Mouse (Mus musculus): ENCODE measurements around the gene Sgk1.
A peak's percentile ranks its signal among the peaks of the same experiment; 100 is the strongest.

Sgk1 gene

GRCm38 (mm10) chr10:21918750-21919145 lies 36.8 kb downstream of the Sgk1 start:
- no peak for DNase-seq

DNA sequence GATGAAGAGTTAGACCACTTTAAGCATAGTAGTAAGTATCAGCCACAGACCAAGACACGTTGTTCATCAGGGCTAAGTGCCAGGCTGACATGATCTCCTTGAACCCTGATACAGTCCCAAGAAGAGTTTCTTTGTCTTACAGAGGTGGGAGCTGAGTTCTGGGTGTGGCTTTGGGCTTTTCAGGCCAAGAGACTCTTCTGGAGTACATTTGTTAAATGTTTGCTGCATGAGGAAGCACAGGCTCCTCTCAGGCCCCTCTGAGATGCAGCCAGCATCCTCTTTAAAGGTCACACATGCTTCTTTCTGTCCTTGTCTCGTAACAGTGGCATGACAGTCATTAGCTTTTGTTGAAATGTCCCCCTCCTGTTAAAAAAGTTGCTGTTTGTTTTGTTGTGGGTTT lies 38.6 kb downstream of the Sgk1 start:
- DNase-seq, result no peak

DNA sequence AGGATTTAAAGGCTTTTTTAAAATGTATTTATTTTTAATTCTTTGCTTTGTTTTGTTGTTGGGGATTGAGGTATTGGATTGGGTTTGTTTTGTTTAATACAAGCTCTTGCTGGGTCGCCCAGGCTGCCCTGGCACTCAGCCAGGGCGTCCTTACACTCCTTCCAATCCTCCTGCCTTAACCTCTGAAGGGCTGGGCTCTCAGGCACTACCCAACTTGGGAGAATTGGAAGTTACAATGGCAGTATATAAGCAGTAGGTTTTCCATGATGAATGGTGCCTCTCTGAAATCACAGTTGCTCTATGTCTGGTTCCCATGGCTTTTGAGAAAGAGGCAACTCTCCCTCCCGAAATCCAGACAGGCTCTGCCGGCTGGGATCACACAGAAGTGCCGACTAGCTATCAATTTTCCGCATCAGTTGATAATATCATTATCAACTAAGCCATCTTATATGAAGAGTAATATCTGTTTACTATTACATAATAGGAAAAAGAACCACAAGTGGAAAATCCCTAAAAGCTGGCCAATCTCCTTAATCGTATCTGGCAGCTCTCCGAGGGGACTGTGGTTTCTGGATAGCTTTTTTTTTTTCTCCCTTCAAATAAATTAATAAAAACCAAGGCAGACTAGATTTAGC lies 40.8 kb downstream of the Sgk1 start:
- DNase-seq, result peak; percentile 25 to 46

- peak; percentile 35 to 42 for DNase-seq
Observed at GRCm38 (mm10) chr10:21923495-21923952, 41.5 kb downstream of the Sgk1 start.

- DNase-seq, result no peak
Observed at GRCm38 (mm10) chr10:21924051-21924720, 42.2 kb downstream of the Sgk1 start.

- DNase-seq, result no peak
Observed at GRCm38 (mm10) chr10:21926941-21927340, 45.0 kb downstream of the Sgk1 start.

GRCm38 (mm10) chr10:21930781-21931380 lies 48.9 kb downstream of the Sgk1 start:
- no peak for DNase-seq

- no peak for DNase-seq
Observed at GRCm38 (mm10) chr10:21932791-21933190, 50.8 kb downstream of the Sgk1 start.

- DNase-seq, result no peak
Observed at GRCm38 (mm10) chr10:21934826-21935225, 52.8 kb downstream of the Sgk1 start.

DNA sequence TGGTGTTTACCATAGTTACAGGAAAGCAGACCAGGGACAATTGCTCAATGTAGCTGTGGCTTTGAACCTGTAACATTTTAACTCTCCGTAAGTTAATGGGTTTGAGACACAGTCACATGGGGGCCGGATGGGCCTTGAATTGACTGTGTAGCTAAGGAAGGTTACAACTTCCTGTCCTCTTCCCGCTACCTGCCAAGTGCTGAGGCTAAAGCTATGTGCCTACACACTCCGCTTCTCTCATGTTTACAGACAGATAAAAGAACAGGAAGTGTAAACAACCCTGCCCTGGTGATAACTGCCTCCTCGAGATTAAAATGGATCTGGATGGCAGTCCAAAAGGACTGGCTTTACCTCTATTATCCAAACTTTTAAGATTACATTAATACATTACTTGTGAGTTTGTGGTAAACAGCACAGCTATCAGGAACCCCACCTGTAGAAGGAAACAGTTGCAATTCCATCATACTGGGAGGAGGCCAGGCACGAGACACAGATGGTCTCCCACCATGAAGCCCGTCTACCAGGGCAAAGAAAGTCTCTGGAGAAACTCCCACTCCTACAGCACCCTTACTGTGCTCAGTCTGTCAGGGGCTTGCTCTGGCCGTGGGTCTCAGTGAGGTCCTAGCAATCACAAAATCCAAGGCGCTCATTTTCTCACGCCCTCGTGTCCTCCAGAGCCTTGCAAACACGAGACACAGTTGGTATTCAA lies 54.7 kb downstream of the Sgk1 start:
- DNase-seq, result peak; percentile 58 to 59

- DNase-seq, result no peak
Observed at GRCm38 (mm10) chr10:21937222-21937605, 55.2 kb downstream of the Sgk1 start.

- no peak for DNase-seq
Observed at GRCm38 (mm10) chr10:21938166-21938565, 56.2 kb downstream of the Sgk1 start.

GRCm38 (mm10) chr10:21941235-21941634 lies 59.3 kb downstream of the Sgk1 start:
- DNase-seq, result no peak

DNA sequence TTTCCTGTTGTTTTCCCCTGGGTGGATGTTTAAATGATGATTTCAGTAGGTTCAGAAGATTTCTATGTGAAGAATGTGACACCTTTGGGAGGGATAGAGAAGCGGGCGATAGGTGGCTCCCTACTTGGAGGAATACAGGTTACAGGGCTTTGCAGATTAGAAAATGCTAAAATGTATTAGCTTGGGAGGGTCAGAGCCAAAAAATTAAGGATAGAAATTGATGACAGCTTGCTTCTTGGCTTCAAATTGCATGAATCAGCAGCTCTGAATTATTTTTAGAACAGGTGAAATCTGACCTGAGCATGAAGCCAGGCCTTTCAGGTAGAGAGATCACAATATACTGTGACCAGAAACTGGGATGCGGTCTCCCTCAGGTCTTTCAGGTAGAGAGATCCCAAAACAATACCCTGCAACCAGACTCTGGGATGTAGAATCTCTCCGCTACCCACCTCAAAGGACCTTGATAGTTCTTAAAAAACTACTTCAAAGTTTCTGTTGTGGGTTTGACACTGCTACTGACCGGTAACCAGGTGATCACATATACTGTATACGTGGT lies 61.2 kb downstream of the Sgk1 start:
- peak in 1 of 2 experiments; percentile 29 for DNase-seq

DNA sequence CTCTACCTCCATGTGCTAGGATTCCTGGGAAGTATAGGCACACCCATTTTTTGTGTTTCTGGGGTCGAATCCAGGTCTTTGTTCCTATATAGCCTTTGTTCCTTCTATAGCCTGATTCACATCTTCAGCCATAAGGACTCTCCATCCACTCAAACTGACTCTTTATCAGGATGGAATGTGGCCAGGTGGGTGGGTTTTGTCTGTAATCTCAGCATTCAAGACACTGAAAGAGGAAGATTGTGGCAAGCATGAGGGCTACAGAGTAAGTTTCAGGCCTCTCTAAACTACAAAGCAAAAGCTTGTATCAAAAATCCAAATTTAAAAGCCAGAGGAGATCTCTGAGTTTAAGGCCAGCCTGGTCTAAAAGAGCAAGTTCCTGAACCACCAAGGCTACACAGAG lies 63.2 kb downstream of the Sgk1 start:
- DNase-seq, result no peak

GRCm38 (mm10) chr10:21946751-21947351 lies 64.9 kb downstream of the Sgk1 start:
- no peak for DNase-seq

GRCm38 (mm10) chr10:21952520-21952919 lies 70.5 kb downstream of the Sgk1 start:
- no peak for DNase-seq

- DNase-seq, result no peak
Observed at GRCm38 (mm10) chr10:21961111-21961510, 79.1 kb downstream of the Sgk1 start.

DNA sequence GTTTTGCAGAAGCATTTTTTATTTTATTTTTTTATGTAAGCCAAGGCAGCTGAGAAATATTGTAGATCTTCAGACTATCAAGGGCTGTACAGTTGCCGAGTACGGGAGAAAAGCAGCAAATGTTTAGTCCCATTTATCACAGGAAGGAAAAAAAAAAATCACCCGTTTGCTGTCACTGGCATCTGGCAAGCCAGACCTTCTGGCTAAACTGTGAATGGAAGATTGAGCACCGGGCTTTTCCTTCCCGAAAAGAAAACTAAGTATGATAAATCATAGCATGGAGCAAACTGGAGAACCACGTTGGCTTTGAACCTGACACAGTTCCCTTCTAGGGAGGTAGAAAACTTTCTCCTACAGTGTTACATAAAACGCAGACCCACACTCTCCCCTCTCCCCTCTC lies 81.0 kb downstream of the Sgk1 start:
- no peak for DNase-seq

- DNase-seq, result no peak
Observed at GRCm38 (mm10) chr10:21973676-21974075, 91.7 kb downstream of the Sgk1 start.

- DNase-seq, result no peak
Observed at GRCm38 (mm10) chr10:21974801-21975200, 92.8 kb downstream of the Sgk1 start.

DNA sequence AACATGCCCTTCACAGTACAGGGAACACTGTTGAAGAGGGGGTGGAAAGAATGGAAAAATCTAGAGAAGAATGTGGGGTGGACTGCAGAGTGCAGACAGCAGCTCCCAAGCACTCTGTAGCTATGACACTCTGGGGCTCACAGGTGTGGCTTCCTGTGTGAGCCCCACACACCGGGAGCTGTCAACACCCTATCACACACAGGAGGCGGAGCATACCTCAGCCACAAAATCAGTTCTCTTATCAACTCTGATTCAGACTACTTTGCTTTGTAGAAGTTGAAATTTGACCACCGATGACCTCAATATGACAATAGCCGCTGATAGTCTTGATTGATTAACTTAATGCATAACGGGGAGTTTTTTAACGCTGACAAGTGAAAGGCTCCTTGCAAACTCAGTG lies 93.4 kb downstream of the Sgk1 start:
- no peak for DNase-seq

DNA sequence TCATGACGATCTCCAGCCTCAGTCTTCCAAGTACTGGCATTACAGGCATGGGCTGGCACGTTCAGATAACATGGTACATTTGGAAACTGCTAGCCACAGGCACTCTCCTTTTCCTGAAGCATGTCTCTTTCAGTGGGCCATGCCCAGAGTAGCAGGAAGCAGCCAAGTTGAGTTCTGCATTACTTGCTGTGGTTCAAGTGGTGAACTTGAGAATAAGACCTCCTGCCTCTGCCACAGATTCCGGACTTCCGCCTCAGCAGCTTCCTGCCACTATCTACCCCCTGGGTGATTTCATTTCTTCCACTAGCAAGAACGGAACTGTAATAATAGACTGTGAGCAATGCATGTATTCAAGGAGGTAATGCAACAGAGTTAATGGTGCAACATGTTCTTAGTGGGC lies 94.3 kb downstream of the Sgk1 start:
- no peak for DNase-seq
